Mouse (Mus musculus) midbrain, embryonic 11.5 days (tissue): ENCODE data around the gene Snrpf. TPM values are rescaled to one million over a fixed set of nuclear protein-coding genes. Genes with fewer than 3 reads are reported as not detected.
"Not testable (repeated sequence)": the region's sequence is repeated elsewhere in the genome, so short reads cannot be mapped to it uniquely, and the experiment has no call there.

ENCODE experiments used
- ATAC-seq: fragments of 200-750 bp; cut with Nextera tagmentation; 2 replicates; pipeline ENCODE4 v1.8.0; 2017; ENCODE audit warnings: moderate TSS enrichment, moderate library complexity; ENCODE audit not compliant: low FRiP score
- DNase-seq: peaks from one replicate; pipeline ENCODE4 v3.0.0; 2015; ENCODE audit warnings: low spot score; ENCODE audit errors: missing footprints
- H3K27ac ChIP-seq: fragments of 300-500 bp; sonication (generic); 2 replicates; pipeline ENCODE4 v1.5.1; 2014; ENCODE audit warnings: low read depth, low read length
- H3K27me3 ChIP-seq: fragments of 300-500 bp; sonication (generic); 2 replicates; pipeline ENCODE4 v1.6.1; 2014; ENCODE audit warnings: mild to moderate bottlenecking, low read length, moderate library complexity, mixed read lengths; ENCODE audit not compliant: control insufficient read depth, insufficient read depth
- H3K36me3 ChIP-seq: fragments of 300-500 bp; sonication (generic); 2 replicates; pipeline ENCODE4 v1.6.1; 2014; ENCODE audit warnings: mild to moderate bottlenecking, low read length, moderate library complexity, mixed read lengths; ENCODE audit not compliant: control insufficient read depth, insufficient read depth
- H3K4me1 ChIP-seq: fragments of 300-500 bp; sonication (generic); 2 replicates; pipeline ENCODE4 v1.6.1; 2014; ENCODE audit warnings: low read length; ENCODE audit not compliant: control insufficient read depth, insufficient read depth
- H3K4me2 ChIP-seq: fragments of 300-500 bp; sonication (generic); 2 replicates; pipeline ENCODE4 v1.6.1; 2014; ENCODE audit warnings: mild to moderate bottlenecking, moderate library complexity
- H3K4me3 ChIP-seq: fragments of 300-500 bp; sonication (generic); 2 replicates; pipeline ENCODE4 v1.5.1; 2014; ENCODE audit warnings: low read depth, low read length
- H3K9ac ChIP-seq: fragments of 300-500 bp; sonication (generic); 2 replicates; pipeline ENCODE4 v1.6.1; 2014; ENCODE audit warnings: low read length
- H3K9me3 ChIP-seq: fragments of 300-500 bp; sonication (generic); 2 replicates; pipeline ENCODE4 v1.6.1; 2016; ENCODE audit warnings: low read length; ENCODE audit not compliant: control insufficient read depth
- WGBS: fragments of 180-500 bp; shearing (Covaris S2); extraction: QIAGEN DNeasy Blood & Tissue Kit; methylation state at CpG from one replicate; pipeline ENCODE4 v1.1.7; 2014; 5-methylcytosine and 5-hydroxymethylcytosine counted together
- polyA plus RNA-seq: library from polyadenylated mRNA; unstranded; fragments of >200 nt; fragmentation: Nextera tagmentation; extraction: Ambion mirVana; gene quantifications from 2 replicates; pipeline ENCODE4 v1.2.1, GENCODE M21; 2014

Gene Snrpf
- polyA plus RNA-seq, 1 experiment from 2014 or later: 150 TPM

DNA sequence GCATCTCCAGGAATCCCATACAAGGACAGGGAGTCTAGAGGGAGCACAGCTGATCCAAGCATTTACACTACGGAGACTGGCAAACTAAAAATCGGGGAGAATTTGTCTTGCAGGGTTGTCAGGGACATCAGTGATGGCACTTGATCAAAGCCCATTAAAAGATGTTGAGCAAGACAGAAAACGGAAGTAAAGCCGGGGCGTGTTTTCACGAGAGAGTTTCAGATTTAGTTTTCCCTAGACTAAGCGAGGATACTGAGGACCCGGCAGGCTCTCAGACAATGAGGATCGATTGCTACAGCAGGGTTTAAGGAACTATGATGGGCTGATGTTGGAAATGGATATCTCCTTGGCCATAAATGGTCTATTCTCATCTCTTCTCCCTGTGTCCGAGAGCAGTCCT lies 22.4 kb downstream of the Snrpf start:
- Histone ChIP-seq H3K4me1 (no peaks in the 10 kb centered on the region), H3K27me3 (no peaks in the 10 kb centered on the region), H3K36me3 (no peaks in the 10 kb centered on the region), H3K27ac (no peak overlapping the region), H3K4me2 (no peak overlapping the region), H3K9ac (no peak overlapping the region), H3K9me3 (no peaks in the 10 kb centered on the region), H3K4me3 (no peak overlapping the region)
- ATAC-seq (no peak), DNase-seq (no peak)
- WGBS: 89% methylated on average over 10 of the region's 10 CpGs

DNA sequence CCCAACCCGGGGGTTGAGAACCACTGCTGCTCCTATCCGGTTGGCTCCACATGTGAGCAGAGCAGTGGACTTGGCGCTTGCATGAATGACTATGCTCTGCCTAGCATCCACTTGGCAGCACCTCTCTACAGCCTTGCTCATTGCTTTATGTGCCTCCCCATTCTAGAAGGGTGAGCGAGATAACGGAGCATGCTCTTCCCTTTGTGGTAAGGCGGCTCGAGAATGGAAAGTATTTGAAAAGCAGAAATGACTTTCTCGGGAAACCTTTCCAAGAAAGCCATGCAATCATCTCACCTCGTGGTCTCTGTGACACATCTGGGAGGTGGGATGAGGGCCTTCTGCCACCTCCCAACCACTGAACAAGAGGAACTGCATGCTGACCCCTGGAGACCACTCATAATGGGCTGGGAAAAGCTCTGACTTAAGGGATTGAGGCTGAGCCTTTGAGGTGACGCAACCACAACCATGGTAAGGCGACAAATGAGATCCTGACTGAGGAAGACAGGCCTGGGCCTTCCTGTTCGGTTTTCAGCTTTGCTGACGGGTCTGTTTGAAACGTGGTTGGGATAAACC lies 24.9 kb downstream of the Snrpf start:
- 90% methylated on average over 14 of the region's 14 CpGs for WGBS
- Histone ChIP-seq H3K4me1 (no peaks in the 10 kb centered on the region), H3K27ac (no peak overlapping the region), H3K4me2 (no peak overlapping the region), H3K9me3 (no peaks in the 10 kb centered on the region), H3K27me3 (no peaks in the 10 kb centered on the region), H3K4me3 (no peak overlapping the region), H3K9ac (no peak overlapping the region), H3K36me3 (no peaks in the 10 kb centered on the region)
- DNase-seq (no peak), ATAC-seq (no peak)

DNA sequence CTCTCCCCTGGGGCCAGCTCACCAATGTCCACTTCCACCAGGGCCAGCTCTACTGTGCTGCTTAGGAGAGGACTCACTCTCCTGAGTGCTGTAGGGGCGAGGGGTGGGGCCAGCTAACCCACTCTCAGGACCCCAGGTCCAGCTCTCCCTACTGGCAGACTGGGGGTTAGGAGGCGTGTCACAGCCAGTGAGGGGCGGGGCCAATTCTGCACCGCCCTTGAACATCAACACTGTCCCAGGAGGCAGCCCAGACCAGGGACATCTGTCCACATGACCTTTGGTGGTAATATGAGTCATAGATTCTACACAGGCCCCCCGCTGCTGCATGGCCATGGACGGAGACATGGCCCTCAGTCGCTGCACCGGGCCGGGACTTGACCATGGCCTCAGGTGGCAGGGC lies 29.7 kb downstream of the Snrpf start:
- Histone ChIP-seq H3K36me3 (no peaks in the 10 kb centered on the region), H3K27ac (no peak overlapping the region), H3K4me2 (no peak overlapping the region), H3K4me3 (no peak overlapping the region), H3K4me1 (no peaks in the 10 kb centered on the region), H3K9ac (no peak overlapping the region), H3K27me3 (no peaks in the 10 kb centered on the region), H3K9me3 (no peaks in the 10 kb centered on the region)
- no peak; the same call in 1 of the 2 replicates for ATAC-seq
- no peak for DNase-seq
- 54% methylated on average over 9 of the region's 9 CpGs for WGBS

DNA sequence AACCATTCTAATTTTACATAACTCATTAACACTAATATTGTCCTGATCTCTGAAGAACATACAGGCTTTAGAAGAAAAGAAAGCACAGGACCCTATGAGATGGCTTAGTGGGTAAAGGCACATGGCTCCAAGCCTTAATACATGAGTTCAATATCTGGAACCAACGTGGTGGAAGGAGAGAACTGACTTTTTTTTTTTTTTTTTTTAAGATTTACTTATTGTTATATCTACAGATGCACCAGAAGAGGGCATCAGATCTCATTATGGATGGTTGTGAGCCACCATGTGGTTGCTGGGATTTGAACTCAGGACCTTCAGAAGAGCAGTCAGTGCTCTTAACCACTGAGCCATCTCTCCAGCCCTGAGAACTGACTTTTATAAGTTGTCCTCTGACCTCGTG lies 31.5 kb downstream of the Snrpf start:
- not testable (repeated sequence) for H3K4me1 ChIP-seq, H3K36me3 ChIP-seq, H3K4me3 ChIP-seq, H3K9me3 ChIP-seq, H3K27ac ChIP-seq, H3K4me2 ChIP-seq, H3K9ac ChIP-seq, ATAC-seq, H3K27me3 ChIP-seq
- peak; percentile 75 for DNase-seq
- 70% methylated on average over 2 of the region's 2 CpGs for WGBS

DNA sequence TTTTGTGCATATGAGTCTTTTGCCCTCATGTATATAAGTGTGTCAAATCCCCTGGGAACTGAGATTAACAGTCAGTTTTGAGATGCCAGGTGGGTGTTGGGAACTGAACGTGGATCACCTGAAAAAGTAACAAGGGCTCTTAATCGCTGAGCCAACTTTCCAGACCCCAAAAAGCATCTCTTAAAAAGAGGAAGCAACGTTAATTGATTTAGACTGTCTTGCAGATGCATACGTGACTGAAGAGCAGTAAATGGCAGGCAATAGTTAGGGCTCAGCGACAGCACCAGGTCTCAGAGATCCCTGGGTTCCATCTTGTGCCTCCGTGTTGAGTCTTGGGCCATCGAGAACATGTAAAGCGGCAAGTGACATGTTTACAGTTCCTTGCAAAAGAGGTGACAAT lies 36.9 kb downstream of the Snrpf start:
- no peak overlapping the region for H3K4me3 ChIP-seq
- H3K27ac ChIP-seq: no peak overlapping the region
- no peaks in the 10 kb centered on the region for H3K36me3 ChIP-seq
- H3K27me3 ChIP-seq: no peaks in the 10 kb centered on the region
- no peaks in the 10 kb centered on the region for H3K9me3 ChIP-seq
- no peaks in the 10 kb centered on the region for H3K4me1 ChIP-seq
- no peak overlapping the region for H3K4me2 ChIP-seq
- no peak for DNase-seq
- ATAC-seq: no peak
- WGBS: 87% methylated on average over 8 of the region's 8 CpGs
- H3K9ac ChIP-seq: no peak overlapping the region

DNA sequence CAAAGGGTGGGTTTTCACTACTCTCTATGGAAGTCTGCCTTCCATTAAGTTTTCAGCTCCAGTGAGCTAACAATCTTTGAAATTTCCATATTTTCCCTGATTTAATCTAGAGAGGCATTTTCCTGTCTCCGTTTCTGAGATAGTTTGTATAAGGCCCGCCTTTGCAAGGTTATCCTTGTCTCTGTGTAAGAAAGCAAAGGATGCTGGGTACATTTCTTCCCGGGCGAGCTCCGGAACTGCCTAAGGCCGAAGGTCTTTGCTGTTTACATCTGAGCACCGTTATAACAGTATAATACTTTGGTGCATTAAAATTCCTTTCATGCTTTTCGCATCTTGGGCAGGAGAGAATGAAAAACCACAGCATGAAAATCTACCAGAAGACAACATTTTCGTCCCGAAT lies 39.7 kb downstream of the Snrpf start:
- Histone ChIP-seq H3K27ac (no peak overlapping the region), H3K4me1 (no peaks in the 10 kb centered on the region), H3K9ac (no peak overlapping the region), H3K4me3 (no peak overlapping the region), H3K4me2 (no peak overlapping the region), H3K36me3 (no peaks in the 10 kb centered on the region), H3K9me3 (no peaks in the 10 kb centered on the region), H3K27me3 (no peaks in the 10 kb centered on the region)
- ATAC-seq (no peak), DNase-seq (no peak)
- WGBS: 90% methylated on average over 10 of the region's 10 CpGs

DNA sequence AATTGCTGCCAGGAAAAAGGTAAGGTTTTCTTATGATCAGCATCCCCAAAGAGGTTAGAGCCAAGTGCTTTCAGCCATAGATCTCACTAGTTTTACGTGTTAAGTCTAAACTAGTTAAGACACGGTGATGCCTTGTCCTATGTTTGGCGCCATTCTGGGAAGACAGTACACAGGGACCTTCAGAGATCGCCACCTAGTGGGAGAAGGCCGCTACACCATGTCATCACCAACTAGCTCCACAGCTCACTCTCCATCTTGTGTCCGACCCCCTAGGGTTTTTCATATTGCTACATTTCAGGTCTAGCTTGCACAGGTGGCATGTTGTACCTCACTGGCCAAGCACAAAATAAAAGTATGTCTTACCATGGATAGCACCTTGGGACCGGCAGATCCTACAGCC lies 40.5 kb downstream of the Snrpf start:
- Histone ChIP-seq H3K36me3 (no peaks in the 10 kb centered on the region), H3K27me3 (no peaks in the 10 kb centered on the region), H3K9ac (no peak overlapping the region), H3K4me1 (no peaks in the 10 kb centered on the region), H3K27ac (no peak overlapping the region), H3K9me3 (no peaks in the 10 kb centered on the region), H3K4me2 (no peak overlapping the region), H3K4me3 (no peak overlapping the region)
- DNase-seq: peak; percentile 98
- WGBS: 12% methylated on average over 7 of the region's 7 CpGs
- ATAC-seq: peak; percentile 65

DNA sequence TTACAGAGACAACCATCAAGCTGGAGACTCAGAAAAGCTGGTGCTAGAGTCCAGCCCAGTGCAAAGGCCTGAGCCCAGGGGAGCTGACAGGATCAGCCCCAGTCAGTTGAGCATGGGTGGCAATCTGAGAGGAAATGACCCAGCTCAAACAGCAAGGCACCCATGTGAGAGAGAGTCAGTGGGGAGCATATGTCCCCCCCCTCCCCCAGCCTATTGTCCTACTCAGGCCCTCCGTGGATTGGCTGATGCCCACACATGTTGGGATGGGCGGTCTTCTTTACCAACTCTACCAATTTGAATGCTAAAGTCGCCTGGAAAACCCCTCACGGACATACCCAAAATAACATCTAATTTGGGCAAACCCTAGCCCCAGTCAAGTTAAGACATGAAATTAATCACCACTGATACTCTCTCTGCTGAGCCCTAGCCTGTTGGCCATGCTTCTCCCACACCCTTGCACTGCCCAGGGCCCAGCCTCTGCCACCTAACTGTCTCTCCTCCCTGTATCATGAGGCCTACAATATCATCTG lies 41.7 kb downstream of the Snrpf start:
- no peaks in the 10 kb centered on the region for H3K9me3 ChIP-seq

DNA sequence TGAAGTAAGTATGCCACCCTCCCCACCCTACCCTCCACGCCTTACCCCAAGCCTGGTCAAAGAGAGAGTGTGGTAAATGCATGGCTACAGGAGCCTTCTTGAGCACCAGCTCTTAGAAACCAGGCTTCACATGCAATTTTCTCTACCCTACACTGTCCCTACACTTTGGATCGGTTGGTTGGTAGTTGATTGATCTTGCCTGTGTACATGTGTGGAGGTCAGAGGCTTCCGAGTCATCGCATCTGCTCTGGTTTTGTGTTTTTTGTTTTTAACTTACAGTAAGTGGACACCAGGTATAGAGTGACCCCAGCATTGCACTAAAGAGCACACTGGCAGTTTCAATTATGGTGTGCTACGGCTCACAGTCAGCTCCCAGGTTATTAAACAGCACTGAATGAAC lies 45.3 kb downstream of the Snrpf start:
- DNase-seq (no peak), ATAC-seq (no peak)
- no peaks in the 10 kb centered on the region for H3K27me3 ChIP-seq
- no peak overlapping the region for H3K4me3 ChIP-seq
- H3K9me3 ChIP-seq: no peaks in the 10 kb centered on the region
- H3K4me2 ChIP-seq: no peak overlapping the region
- no peaks in the 10 kb centered on the region for H3K36me3 ChIP-seq
- no peak overlapping the region for H3K27ac ChIP-seq
- H3K9ac ChIP-seq: no peak overlapping the region
- WGBS: 79% methylated on average over 5 of the region's 5 CpGs
- peaks cover 4% of the 10 kb centered on the region; the same call in 1 of the 2 replicates for H3K4me1 ChIP-seq

More for the DNA sequence above, 41.7 kb downstream of the Snrpf start:
- Histone ChIP-seq H3K9ac (no peak overlapping the region), H3K4me3 (no peak overlapping the region), H3K36me3 (no peaks in the 10 kb centered on the region), H3K27me3 (no peaks in the 10 kb centered on the region), H3K4me1 (no peaks in the 10 kb centered on the region), H3K27ac (no peak overlapping the region), H3K4me2 (no peak overlapping the region)
- 92% methylated on average over 4 of the region's 4 CpGs for WGBS
- DNase-seq (no peak), ATAC-seq (no peak)
